Mouse (Mus musculus) erythroblast, adult 5-6 weeks (primary cell): ENCODE measurements around the gene Gm17416. TPM values are rescaled to one million over a fixed set of nuclear protein-coding genes. Genes with fewer than 3 reads are reported as not detected.

Source experiments
- ATAC-seq: replicated peaks from 2 replicates; pipeline ENCODE4 v1.8.0; 2016; ENCODE audit warnings: moderate number of reproducible peaks, mild to moderate bottlenecking, moderate TSS enrichment, inconsistent platforms; ENCODE audit not compliant: poor library complexity, low FRiP score, severe bottlenecking
- total RNA-seq, 2 experiments: library from RNA; stranded (forward) in 1 of 2; stranded (reverse) in 1 of 2; fragments of 150-400 nt in 1 of 2; fragments of 200-764, 138-1000 nt in 1 of 2; gene quantifications; 2 replicates each; pipeline versions ENCODE4 v1.2.3 to v1.2.4; 2015 to 2017; ENCODE audit warnings: low replicate concordance in 2 of 2

Gene Gm17416
- total RNA-seq, 2 experiments from 2014 or later = not detected

DNA sequence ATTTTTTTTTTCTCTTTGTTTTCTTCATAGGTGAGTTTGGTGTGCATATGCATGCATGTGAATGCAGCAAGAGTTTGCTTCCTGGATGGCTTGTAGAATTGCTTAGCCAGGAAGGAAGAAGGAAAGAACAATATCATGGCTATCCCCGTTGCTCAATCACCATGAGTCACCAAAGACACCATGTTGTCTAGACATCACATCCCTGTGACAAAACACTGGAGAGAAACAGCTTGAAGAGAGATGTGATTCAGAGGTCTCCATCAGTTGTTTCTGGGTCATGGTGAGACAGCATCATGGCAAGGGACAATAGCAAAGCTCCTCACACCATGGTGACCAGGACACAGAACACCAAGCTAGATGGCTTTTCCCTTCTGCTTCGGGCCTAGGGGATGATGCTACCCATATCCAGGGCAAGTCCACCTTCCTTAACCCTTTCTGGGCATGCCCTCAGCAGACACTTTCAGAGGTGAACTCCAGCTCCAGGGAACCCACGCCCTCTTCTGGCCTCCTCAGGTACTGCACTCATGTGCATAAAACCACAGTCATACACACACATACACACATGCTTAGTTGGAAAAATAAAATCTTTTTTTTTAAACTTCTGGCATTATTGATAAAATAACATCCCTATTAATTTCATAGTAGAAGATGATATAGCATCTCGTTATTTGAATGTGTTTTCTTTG is 32.3 kb downstream of the Gm17416 start:
- ATAC-seq = no peak; the same call in 1 of the 2 replicates

DNA sequence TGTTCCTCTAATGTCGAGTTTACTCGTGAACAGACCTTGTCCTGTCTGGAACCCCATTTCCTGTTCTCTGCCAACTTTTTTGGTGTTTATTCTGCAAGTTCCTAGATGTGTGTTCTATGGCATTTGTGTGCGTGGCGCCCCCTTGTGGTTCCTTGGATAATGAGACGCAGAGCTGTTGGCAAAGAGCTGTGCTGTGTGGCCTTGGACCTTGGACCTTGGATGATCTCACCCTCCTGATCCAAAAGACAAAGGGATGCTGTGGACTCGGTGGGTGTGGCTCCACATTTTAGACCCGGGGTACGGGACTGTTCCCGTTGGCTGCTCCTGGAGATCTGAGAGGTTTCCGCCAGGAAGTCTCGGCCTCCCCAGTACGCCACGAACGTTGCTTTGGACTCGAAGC is 34.9 kb downstream of the Gm17416 start, which contains the start of gene Defb36:
Gene Defb36, plus strand, starts transcription at position 271 of the 400 bp plus-strand sequence.
- ATAC-seq = no peak

DNA sequence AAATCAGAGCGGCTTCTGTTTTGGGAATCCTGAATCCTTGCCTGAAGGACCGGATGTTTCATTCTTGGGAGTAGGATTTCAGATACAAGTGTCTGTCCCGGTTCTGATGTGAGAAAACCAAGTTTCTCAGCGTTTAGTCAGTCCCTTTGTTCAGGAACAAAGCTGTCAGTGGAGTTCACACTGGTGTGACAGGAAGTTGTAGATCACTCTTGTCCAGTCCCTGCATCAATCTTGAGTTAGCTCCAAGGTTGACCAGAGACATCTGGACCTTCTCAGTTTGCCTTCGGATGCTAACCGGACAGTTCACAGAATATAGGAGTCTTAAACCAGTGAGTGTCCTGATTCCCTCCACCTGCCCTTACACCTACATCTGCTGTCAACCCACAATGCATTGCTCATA is 38.6 kb downstream of the Gm17416 start:
- ATAC-seq = no peak

DNA sequence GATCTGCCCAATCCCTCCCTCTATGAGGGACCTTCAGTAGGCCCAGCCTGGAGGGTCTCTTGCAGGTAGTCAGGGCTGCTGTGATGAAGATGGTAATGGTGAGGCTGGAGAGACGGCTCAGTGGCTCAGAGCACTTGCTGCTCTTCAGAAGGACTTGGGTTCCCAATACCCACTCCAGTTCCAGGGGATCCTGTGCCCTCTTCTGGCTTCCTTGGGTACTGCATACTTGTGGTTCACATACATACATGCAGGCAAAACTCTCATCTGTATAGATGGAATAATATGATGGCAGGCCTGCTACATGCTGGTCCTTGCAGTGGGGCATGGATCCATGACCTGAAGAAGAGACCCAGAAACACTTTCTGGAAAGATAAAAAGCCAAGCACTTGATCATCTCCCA is 39.6 kb downstream of the Gm17416 start:
- no peak for ATAC-seq

DNA sequence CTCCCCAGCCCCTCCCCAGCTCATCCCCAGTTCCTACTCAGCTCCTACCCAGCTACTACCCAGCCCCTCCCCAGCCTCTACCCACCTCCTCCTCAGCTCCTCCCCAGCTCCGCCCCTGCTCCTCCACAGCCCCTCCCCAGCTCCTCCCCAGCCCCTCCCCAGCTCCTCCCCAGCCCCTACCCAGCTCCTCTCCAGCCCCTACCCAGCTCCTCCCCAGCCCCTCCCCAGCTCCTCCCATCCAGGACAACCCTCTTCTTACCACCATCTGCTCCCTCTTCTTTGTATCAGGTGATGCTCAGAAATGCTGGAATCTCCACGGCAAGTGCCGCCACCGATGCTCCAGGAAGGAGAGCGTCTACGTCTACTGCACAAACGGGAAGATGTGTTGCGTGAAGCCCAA is 43.1 kb downstream of the Gm17416 start:
- ATAC-seq = no peak

DNA sequence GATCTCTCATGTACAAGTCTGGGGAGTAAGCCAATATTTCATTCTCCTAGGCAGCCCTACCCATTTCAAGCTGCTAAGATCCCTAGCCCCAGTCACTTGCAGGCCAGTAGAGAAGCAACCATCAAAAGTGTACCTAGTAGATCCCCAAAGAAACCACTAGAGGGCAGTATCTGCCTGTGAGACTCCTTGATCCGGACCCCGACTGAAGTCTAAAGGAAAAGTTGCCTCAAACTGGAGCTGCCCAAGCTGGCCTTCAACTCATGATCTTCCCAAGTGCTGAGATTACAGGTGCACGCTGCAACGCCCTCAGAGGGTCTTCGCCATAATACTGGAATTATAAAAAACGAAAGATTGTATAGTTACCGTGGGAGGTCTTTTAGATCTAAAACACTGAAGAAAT is 46.4 kb downstream of the Gm17416 start:
- ATAC-seq = peak; percentile 77

DNA sequence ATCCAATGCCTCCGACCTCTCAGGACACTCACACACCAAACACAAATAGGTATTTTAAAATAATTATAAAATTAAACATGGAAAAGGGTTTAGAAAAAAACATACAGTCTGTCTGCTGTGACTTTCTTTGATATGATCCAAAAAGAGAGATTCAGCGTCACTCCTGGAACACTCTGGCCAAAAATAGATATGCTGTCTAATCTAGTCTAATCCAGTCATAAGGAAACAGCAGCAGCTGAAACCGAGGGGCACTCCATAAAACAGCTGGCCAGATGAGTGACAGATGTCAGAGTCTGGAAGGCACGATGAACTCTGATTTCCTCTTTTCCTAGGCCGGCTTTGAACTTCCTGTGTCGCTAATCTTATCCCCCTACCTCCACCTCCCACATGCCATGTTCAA is 47.3 kb downstream of the Gm17416 start:
- ATAC-seq = no peak

DNA sequence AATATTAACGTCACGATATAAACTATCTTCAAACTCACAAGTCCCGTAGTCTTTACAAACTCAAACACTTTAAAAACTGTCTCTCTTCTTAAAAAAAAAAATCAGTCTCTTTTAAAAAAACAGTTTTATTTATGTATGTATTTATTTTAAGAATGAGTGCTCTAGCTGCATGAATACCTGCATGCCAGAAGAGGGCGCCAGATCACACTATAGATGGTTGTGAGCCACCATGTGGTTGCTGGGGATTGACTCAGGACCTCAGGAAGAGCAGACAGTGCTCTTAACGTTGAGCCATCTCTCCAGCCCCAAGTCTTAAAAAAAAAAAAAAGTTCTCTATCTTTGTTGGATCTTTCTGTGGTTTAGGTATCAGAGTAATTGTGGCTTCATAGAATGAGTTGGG is 48.2 kb downstream of the Gm17416 start:
- no peak for ATAC-seq

Other genes starting within 250 kb of the Gm17416 start
- 28.2 TPM in 2 replicates for gene Rbck1, start 236.7 kb upstream of the Gm17416 start, total RNA-seq (2015; ENCODE audit: low replicate concordance)
- gene Rbck1, start 236.7 kb upstream of the Gm17416 start, total RNA-seq (2017; ENCODE audit: low replicate concordance) = 16.6 and 25.1 TPM in 2 replicates
- 1.0 TPM in 1 of 2 replicates, not detected in the other for gene Trib3, start 225.3 kb upstream of the Gm17416 start, total RNA-seq (2015; ENCODE audit: low replicate concordance)
- 0.26 and 0.98 TPM in 2 replicates for gene Trib3, start 225.3 kb upstream of the Gm17416 start, total RNA-seq (2017; ENCODE audit: low replicate concordance)
- not detected in 2 replicates for gene Nrsn2, start 192.7 kb upstream of the Gm17416 start, total RNA-seq (2015; ENCODE audit: low replicate concordance)
- not detected in 2 replicates for gene Nrsn2, start 192.7 kb upstream of the Gm17416 start, total RNA-seq (2017; ENCODE audit: low replicate concordance)
- gene Sox12, start 171.3 kb upstream of the Gm17416 start, total RNA-seq (2015; ENCODE audit: low replicate concordance) = 2.3 and 2.5 TPM in 2 replicates
- 0.42 and 1.2 TPM in 2 replicates for gene Sox12, start 171.3 kb upstream of the Gm17416 start, total RNA-seq (2017; ENCODE audit: low replicate concordance)
- gene Zcchc3, start 154.3 kb upstream of the Gm17416 start, total RNA-seq (2015; ENCODE audit: low replicate concordance) = 0.58 and 2.3 TPM in 2 replicates
- gene Zcchc3, start 154.3 kb upstream of the Gm17416 start, total RNA-seq (2017; ENCODE audit: low replicate concordance) = 0.84 and 1.2 TPM in 2 replicates
- gene 6820408C15Rik, start 153.8 kb upstream of the Gm17416 start, total RNA-seq (2015; ENCODE audit: low replicate concordance) = not detected in 2 replicates
- gene 6820408C15Rik, start 153.8 kb upstream of the Gm17416 start, total RNA-seq (2017; ENCODE audit: low replicate concordance) = not detected in 2 replicates
- not detected in 2 replicates for gene Defb23, start 104.7 kb upstream of the Gm17416 start, total RNA-seq (2015; ENCODE audit: low replicate concordance)
- gene Defb23, start 104.7 kb upstream of the Gm17416 start, total RNA-seq (2017; ENCODE audit: low replicate concordance) = not detected in 2 replicates
- gene Defb20, start 92.3 kb upstream of the Gm17416 start, total RNA-seq (2015; ENCODE audit: low replicate concordance) = not detected in 2 replicates
- gene Defb20, start 92.3 kb upstream of the Gm17416 start, total RNA-seq (2017; ENCODE audit: low replicate concordance) = not detected in 2 replicates
- not detected in 2 replicates for gene Defb22, start 79.2 kb upstream of the Gm17416 start, total RNA-seq (2015; ENCODE audit: low replicate concordance)
- not detected in 2 replicates for gene Defb22, start 79.2 kb upstream of the Gm17416 start, total RNA-seq (2017; ENCODE audit: low replicate concordance)
- gene Defb26, start 57.6 kb upstream of the Gm17416 start, total RNA-seq (2015; ENCODE audit: low replicate concordance) = not detected in 2 replicates
- not detected in 2 replicates for gene Defb26, start 57.6 kb upstream of the Gm17416 start, total RNA-seq (2017; ENCODE audit: low replicate concordance)
- gene Defb28, start 51.1 kb upstream of the Gm17416 start, total RNA-seq (2015; ENCODE audit: low replicate concordance) = not detected in 2 replicates
- not detected in 2 replicates for gene Defb28, start 51.1 kb upstream of the Gm17416 start, total RNA-seq (2017; ENCODE audit: low replicate concordance)
- not detected in 2 replicates for gene Defb29, start 29.2 kb upstream of the Gm17416 start, total RNA-seq (2015; ENCODE audit: low replicate concordance)
- gene Defb29, start 29.2 kb upstream of the Gm17416 start, total RNA-seq (2017; ENCODE audit: low replicate concordance) = not detected in 2 replicates
- gene Defb21, start 3.4 kb downstream of the Gm17416 start, total RNA-seq (2015; ENCODE audit: low replicate concordance) = not detected in 2 replicates
- gene Defb21, start 3.4 kb downstream of the Gm17416 start, total RNA-seq (2017; ENCODE audit: low replicate concordance) = not detected in 2 replicates
- not detected in 2 replicates for gene Defb19, start 11.0 kb downstream of the Gm17416 start, total RNA-seq (2015; ENCODE audit: low replicate concordance)
- not detected in 2 replicates for gene Defb19, start 11.0 kb downstream of the Gm17416 start, total RNA-seq (2017; ENCODE audit: low replicate concordance)
- not detected in 2 replicates for gene Defb45, start 30.1 kb downstream of the Gm17416 start, total RNA-seq (2015; ENCODE audit: low replicate concordance)
- gene Defb45, start 30.1 kb downstream of the Gm17416 start, total RNA-seq (2017; ENCODE audit: low replicate concordance) = not detected in 2 replicates
- not detected in 2 replicates for gene Defb36, start 35.0 kb downstream of the Gm17416 start, total RNA-seq (2015; ENCODE audit: low replicate concordance)
- not detected in 2 replicates for gene Defb36, start 35.0 kb downstream of the Gm17416 start, total RNA-seq (2017; ENCODE audit: low replicate concordance)
- not detected in 2 replicates for gene Defb25, start 53.7 kb downstream of the Gm17416 start, total RNA-seq (2015; ENCODE audit: low replicate concordance)
- not detected in 2 replicates for gene Defb25, start 53.7 kb downstream of the Gm17416 start, total RNA-seq (2017; ENCODE audit: low replicate concordance)
- gene Rem1, start 57.6 kb downstream of the Gm17416 start, total RNA-seq (2015; ENCODE audit: low replicate concordance) = 0.77 TPM in 1 of 2 replicates, not detected in the other
- gene Rem1, start 57.6 kb downstream of the Gm17416 start, total RNA-seq (2017; ENCODE audit: low replicate concordance) = 0.60 TPM in 1 of 2 replicates, not detected in the other
- 32.9 and 37.4 TPM in 2 replicates for gene H13, start 100.1 kb downstream of the Gm17416 start, total RNA-seq (2015; ENCODE audit: low replicate concordance)
- gene H13, start 100.1 kb downstream of the Gm17416 start, total RNA-seq (2017; ENCODE audit: low replicate concordance) = 13.8 and 20.8 TPM in 2 replicates
- gene Mcts2, start 117.7 kb downstream of the Gm17416 start, total RNA-seq (2015; ENCODE audit: low replicate concordance) = 2.3 TPM in 1 of 2 replicates, not detected in the other
- 1.4 and 3.2 TPM in 2 replicates for gene Mcts2, start 117.7 kb downstream of the Gm17416 start, total RNA-seq (2017; ENCODE audit: low replicate concordance)
- 3.6 TPM in 1 of 2 replicates, not detected in the other for gene Id1, start 166.9 kb downstream of the Gm17416 start, total RNA-seq (2015; ENCODE audit: low replicate concordance)
- 3.7 and 4.5 TPM in 2 replicates for gene Id1, start 166.9 kb downstream of the Gm17416 start, total RNA-seq (2017; ENCODE audit: low replicate concordance)
- not detected in 2 replicates for gene Cox4i2, start 184.8 kb downstream of the Gm17416 start, total RNA-seq (2015; ENCODE audit: low replicate concordance)
- gene Cox4i2, start 184.8 kb downstream of the Gm17416 start, total RNA-seq (2017; ENCODE audit: low replicate concordance) = not detected in 2 replicates